Mouse (Mus musculus) monocyte, adult 5-6 weeks (primary cell): Measurements from ENCODE around the gene Mcfd2. TPM values are rescaled to one million over a fixed set of nuclear protein-coding genes. Genes with fewer than 3 reads are reported as not detected.

Experiments used
- ATAC-seq: fragments of 153-309, 156-312 bp; replicated peaks from 2 replicates; pipeline ENCODE4 v1.8.0; 2017; ENCODE audit warnings: mild to moderate bottlenecking; ENCODE audit not compliant: low TSS enrichment, insufficient number of reproducible peaks, severe bottlenecking, poor library complexity, low FRiP score
- total RNA-seq: library from RNA; stranded (forward); fragments of 200-1000, 200-491, 200-594 nt; gene quantifications from 3 replicates; pipeline ENCODE4 v1.2.3, GENCODE M21; 2017

Gene Mcfd2
- total RNA-seq, 1 experiment from 2014 or later = 35.9 TPM

DNA sequence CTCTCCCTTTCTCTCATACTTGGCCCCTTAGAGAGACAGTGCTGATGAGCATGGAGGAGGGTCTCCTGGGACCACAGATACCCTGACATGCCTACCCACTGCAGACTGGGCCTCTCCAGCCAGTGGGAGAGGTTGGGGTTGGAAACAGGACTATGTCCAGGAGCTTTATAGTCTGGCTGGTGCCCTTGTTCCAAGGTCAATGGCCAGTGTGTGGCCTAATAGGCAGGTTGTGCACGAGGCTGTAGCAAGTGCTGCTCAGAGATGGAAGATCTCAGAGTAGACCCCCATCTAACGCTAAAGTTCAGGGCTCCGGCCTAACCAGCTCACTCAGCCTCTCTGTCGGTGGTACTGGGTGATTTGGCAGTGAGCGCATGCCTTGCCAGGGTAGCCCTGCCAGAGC lies 26.0 kb upstream of the Mcfd2 start:
- ATAC-seq = no peak

DNA sequence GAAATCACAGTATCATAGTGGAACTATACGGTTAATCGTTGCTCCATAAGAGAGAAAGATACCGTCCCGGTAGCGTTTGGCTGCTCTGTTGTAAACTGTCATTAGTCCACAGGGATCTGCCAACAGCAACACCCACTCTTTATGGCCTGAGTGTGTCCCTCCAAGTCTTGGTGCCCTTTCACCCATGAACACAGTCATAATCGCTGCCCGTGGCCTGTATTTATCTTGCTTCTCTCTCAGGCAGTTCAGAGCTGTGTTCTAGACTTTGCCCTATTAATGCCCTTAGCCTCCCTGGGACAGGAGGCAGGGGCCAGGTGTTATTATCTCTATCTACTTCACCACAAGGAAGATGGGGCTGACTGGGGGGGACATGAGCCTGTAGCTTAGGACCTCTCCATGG lies 25.3 kb upstream of the Mcfd2 start:
- ATAC-seq = no peak

DNA sequence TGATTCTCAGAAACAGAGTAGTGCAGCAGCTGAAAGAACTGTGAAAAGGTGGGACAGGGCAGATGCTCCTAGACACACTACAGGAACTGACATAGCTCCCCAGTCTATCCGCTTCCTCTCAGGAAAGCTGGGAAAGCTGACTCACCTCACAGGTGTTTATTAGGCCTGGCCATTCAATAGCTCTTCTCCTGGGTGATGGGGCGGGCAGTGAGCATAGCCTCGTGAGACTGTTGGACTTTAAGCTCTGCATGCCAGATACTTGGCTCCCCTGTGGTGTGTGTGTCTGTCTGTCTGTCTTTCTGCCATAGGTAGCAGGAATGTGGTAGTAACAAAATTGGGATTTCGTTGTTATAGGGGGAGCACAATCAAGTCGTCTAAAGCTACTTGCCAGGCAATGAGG lies 23.6 kb upstream of the Mcfd2 start:
- no peak for ATAC-seq

DNA sequence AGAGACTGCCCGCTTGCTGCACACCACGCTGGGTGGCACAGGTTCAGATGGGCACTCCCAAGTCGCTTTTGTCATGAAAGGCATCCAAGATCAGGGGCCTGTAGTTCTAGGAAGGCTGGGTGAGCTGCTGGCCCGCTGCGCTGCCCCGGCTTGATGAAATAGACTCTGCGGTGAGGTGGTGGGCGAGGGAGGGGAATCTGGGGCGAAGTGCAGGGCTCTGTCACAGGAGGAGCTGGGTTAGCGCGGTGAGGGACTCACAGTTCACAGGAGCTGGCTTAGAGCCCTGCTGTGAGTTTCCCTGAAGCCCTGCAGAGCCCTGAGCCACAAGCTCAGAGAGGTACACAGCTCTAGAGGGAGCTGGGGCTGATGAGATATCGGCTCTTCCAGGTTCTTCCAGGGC lies 22.4 kb upstream of the Mcfd2 start:
- no peak for ATAC-seq

DNA sequence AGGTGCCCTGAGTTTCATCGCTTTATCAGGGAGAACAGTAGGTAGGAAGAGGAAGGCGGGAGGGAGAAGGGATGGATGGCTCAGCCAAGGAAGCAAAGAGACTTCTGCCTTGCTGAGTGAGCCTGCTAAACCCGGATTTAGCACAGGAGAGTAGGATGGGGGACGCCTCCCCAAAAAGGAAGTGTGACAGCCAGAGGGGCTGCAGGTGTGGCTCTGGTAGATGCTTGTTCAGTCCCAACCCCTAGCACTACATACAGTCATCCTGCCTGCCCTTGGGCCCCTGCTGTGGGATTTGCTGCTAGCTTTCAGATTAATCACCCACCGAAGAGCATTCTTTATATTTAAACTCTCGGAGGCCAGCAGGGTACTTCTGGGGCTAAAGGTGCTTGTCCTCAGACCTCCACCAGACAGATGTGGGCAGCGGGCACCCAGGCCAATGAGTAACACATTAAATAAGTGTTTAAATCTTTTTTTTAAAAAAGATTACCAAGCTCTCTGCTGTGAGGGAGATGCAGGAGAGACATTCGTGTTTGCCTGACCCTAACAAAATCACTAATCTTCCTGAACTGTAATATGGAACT lies 21.6 kb upstream of the Mcfd2 start:
- no peak for ATAC-seq

DNA sequence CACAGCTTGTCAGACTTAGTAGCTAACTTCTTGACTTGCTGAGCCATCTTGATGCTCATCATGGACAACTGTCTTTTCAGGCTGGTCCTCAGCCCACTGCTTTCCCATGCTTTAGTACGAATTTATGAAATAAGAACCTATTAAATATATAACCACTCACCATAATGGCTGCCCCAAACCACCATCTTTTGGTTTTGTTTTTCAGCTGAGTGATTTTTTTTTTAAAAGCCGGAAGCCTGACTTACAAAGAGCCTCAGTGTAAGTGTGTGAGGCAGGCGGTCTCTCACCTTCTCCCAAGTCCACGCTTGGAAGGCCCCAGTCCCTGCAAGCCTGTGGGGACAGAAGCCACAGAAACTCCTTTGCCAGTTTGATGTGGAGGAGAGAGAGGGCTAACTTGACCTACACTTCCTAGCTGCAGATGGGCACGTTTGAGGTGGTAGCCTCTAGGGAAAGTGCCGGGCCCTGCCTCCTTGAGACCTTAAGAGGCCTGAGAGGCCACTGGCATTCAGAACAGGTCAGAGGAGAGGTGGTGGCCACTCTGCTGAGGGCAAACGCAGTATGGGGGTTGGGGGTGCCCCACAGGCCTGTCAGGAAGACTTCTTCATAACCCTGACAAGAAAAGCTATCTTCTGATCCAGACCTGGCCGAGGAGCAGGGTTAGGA lies 20.9 kb upstream of the Mcfd2 start:
- ATAC-seq = no peak

DNA sequence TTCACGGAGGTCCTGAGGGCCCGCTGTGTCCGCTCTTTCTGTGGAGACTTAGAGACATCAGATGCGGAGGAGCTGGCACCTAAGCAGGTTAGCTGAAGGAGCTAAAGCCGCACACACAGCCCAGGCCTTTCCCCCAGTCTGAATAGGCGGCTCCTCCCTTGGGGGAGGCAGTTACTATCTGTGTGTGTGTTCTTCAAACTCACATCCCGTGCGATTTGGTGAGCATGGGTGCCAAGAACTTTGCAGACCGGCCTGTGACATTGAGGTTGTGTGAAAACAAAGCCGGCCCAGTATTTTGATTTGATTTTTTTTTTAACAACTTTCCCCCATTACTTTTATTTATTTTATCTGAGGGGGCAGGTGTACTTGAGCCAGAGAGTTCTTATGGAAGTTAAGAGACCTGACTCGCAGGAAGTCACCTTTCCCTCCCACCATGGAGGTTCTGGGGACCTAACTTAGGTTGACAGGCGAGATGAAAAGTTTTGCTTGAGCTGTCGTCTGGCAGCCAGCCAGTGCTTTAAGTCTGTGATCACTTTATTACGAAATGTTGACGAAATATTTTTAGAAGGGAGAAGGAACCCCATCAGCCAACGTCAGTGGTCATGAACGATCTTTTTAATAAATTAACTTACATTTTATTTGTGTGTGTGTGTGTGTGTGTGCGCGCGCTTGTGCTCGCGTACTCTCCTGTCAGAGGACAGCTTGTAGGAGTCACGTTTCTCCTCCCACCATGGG lies 20.2 kb upstream of the Mcfd2 start:
- ATAC-seq = no peak

DNA sequence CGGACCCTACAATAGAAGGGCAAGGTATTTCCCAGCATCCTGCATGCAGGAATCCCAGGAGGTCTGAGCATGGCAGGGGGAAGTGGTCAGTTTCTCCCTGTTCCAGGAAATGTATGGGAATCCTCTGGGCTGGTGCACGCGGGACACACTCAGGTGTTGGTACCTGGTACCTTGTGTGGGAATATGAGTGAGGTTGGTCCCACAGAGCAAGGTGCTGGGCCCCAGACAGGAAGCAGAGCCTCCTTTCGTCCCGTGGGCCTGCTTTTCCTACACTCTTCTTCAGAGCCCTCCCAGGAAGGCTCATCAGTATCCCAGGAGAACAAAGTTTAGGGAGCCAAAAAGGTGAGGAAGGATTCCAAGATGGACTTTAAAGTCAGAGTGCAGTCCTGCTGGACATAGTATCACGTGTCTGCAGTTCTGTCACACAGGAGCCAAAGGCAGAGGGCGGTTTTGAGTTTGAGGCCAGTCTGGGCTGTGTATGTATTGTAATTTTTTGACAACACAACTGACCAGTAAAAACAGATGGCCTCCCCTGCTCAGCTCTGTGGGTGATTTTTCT lies 18.8 kb upstream of the Mcfd2 start:
- no peak for ATAC-seq

DNA sequence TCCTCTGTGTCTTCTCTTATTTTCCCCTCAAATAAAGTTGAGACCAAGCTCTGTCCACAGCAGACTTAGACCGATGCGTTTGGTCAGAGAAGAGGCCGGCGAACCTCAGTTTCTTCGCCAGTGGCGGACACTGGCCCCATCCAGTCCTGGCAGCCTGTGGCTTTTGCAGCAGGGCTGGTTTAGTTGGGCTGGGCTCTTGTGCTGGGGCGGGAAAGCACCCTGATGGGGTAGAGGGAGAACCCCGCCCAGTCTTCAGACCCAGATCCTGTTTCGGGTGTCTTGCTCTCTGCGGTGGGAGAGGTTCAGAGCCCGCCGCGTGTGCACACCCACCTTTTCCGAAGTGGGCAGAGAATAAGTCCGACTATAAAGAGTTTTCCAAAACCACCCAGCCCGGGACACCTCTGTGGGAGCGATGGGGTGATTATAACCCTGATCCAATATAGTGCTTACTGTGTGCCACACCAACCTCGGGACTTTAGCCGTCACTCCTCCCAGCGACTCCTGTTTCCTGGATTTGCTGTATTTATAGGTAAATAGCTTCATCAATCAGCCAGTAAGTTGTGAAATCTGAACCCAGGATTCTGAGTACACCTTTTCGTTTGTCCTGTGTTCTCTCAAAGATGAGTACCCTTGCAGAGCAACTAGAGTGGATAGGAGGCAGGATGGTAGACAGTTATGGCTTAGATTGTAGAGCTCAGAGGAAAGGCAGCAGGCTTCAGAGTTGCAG lies 18.2 kb upstream of the Mcfd2 start:
- peak; percentile 62 for ATAC-seq

DNA sequence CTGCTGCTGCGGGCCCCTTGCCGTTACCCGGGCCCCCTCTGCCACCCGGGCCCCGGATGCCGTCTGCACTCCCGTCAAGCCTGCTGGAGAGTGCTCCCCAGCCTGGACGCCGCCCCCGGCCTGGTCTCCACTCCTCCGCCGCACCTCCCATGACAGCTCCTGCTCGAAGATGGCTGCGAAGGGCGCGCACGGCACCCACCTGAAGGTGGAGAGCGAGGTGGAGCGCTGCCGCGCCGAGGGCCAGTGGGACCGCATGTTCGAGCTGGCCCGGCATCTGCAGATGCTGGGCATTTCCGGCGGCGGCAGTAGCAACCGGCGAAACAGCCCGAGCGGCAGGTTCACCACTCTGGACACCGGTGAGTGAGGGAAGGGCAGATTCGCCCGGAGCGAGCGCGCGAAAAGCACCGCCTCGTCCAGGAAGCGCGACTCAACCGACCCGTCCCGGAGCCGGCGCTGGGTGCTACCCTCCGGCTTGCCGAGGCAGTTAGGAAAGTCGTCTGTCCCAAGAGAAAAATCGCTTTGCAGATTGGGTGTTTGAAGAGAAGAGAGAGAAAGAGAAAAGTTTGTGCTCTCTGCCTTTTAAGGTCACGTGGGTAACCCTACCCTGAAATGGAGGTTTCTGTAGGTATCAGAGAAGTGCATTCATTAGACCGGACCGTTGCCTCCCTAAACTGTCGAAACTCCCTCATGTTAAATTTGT lies 17.5 kb upstream of the Mcfd2 start:
- ATAC-seq = no peak

DNA sequence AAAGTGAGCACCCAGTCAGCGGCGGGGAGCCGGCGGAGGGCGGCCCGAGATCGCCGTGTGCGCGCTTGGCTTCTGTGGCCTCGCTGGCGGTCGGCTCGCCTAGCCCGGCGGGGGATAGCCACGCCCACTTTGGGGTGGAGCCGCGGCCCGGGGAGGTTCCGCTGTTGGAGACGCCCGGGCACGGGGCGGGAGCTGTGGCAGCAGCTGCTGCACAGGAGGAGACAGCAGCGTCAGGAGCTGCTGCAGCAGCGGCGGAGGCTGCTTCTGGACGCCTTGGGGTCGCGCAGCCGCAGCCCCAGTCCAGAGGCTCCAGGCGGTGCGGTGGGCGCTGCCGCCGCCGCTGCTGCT lies 16.9 kb upstream of the Mcfd2 start, which contains the start of gene Ttc7:
Ttc7 (plus strand) TSS at position 181 of the 348 bp plus-strand sequence.
- ATAC-seq = peak; percentile 62

DNA sequence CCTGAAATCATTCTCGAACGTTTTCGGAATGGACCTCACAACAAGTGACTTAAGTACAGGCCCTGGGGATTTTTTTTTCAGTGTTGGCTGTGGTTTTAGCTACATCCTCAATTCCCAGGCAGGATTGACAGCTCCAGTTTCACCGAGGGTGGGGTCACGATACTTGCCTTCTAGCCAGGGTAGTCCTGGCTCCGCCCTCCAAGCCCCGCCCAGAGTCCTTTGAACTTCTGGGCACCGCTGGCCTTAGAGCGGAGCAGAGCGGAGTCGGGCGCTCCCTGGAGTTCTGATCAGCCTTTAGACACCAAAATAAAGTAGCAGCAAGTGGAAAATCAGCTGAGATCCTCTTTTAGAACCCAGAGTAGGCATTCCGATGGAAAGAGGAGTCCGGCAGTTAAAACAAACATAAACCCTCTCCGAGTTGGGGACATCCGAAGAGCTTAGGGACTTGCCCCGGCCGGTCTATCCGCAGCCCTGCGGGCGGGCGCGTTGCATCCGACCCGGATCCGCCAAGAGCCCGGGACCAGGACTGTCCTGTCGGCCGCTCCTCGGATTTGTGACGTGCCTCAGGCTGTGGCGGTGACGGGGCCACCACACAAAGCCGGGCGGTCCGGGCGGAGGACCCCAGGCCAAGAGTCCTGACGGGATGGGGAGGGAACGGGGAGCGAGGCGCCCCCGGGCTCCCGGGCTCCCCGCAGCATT lies 16.4 kb upstream of the Mcfd2 start:
- ATAC-seq = peak; percentile 77

DNA sequence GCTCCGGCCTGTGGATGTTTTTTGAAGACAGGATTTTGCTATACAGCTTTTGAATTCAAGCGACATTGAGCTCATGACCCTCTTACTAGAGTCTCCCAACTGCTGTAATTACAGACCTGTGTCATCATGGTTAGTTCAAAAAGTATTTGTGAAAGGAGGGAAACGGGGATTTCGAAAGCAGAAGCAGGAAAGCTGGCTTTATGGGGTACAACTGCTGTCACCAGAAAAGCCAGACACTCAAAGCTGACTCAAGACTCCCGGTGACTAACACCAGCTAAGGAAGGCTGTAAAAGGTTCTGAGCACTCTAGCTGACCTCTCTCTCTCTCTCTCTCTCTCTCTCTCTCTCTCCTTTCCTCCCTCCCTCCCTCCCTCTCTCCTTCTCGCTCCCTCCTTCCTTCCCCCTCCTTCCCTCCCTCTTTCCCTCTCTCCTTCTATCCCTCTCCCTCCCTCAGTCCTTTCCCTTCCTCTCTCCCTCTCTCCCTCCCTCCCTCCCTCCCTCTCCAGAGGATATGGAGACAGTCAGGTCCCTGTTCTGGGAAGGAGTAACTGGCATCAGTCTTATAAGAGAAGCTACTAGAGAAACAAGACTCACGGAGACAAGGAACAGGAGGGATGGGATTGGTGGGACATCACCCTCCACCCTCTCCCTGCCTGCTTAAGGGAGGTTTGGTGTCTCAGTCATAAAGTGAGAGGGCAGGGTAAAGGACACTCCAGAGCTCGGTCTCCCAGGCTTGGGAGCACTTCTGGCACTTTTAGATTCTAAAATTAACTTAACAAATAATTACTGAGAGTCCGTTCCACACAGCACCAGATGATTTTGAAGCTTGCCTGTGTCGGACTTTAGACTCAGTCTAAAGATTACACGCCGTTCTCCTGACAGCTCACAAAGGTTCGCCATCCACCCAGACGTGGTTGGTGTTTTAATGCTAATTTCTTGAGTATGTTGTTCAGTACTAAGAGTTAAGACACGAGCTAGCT lies 9.9 kb upstream of the Mcfd2 start:
- ATAC-seq = no peak; the same call in 1 of the 2 replicates

DNA sequence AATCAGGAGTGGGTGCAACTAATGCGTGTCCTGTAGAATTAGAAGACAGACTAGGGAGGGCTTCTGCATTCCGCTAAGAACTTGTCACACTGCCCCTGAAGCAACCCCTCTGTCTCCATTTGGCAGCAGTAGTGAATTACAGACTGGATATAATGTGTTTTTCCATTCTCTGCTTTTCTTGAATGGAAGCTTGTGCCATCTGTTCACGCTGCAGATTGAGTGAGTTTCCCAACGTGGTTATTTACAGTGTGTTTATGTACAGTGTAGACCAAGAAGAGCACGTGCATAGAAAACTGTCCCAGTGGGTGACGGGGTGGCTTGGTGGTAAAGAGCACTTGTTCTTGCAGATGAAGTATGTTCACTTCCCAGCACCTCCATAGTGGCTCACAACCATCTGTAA lies 3.7 kb upstream of the Mcfd2 start:
- ATAC-seq = no peak

DNA sequence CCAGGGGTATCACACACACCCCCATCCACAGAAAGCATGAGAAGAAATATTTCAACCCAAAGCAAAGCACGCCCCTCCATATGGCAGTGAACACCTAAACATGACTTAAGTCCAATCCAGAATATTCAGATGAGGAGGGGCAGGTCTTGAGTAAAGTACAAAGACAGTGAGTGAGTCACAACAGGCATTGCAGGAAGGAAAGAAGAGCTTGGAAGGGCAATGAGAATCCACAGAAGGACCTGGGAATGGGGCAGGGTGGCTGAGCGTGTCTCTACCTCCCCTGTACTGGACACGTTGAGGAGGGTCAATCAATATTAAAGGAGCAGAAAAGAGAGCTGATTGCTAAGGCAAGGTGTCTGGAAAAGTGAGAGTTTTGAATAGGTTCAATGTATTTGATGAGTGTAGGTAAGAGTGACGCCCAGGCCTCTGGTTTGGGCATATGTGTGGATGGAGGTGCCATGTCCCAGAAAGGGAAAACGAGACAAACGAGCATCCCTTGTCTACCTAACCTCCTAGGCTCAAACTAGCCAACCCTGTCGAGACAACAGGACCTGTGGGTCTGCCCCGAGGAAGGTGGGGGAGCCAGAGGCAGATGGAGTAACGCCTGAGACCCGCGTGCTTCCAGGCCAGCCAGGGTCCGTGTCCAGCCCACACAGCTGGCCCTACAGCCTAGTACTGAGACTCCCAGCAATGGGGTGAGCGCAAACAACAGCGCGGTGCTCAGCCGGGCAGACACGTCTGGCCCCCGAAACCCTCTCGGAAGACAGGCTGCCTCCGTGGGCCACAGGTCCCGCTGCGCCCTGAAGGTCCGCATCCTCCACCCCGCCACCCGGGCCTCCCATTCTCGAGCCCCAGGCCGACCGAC lies 576 bp downstream of the Mcfd2 start:
- ATAC-seq = no peak
